ENCODE assay signal across 18 mouse cellular contexts in genomic region chr11:13885775-13886174, GRCm38 (mm10).
DNase-seq lines count a peak whose midpoint lies in the region; ATAC-seq lines count a peak whose summit lies in the region.
"Had no signal": no experiment of that assay in that cellular context is flagged by ENCODE, and none has a peak within 500 bp of the region (broad histone marks: within the 10 kb centered on the region; RNA-seq: fewer than 3 reads in every experiment).

No protein-coding gene starts in this region.

- 21% methylated on average over 3 of the region's 3 CpGs for WGBS in kidney, embryonic 15.5 days
- WGBS in neural tube, embryonic 15.5 days, result 26% methylated on average over 3 of the region's 3 CpGs

- no peak overlapping the region for H3K4me2 ChIP-seq in kidney, embryonic 15.5 days
- no peak overlapping the region for H3K4me2 ChIP-seq in neural tube, embryonic 15.5 days
- H3K4me2 ChIP-seq: embryonic facial prominence, embryonic 13.5 days; heart, embryonic 15.5 days; limb, embryonic 15.5 days; neural tube, embryonic 13.5 days had no signal

- H3K27me3 ChIP-seq in kidney, embryonic 15.5 days, result no peaks in the 10 kb centered on the region
- H3K27me3 ChIP-seq in neural tube, embryonic 15.5 days (replicated peaks), result no peaks in the 10 kb centered on the region
- H3K27me3 ChIP-seq: embryonic facial prominence, embryonic 13.5 days; heart, embryonic 15.5 days; limb, embryonic 15.5 days; neural tube, embryonic 13.5 days had no signal

- peak; percentile 73 for ATAC-seq in kidney, embryonic 15.5 days (replicated peaks; ENCODE audit: low FRiP score)
- no peak for ATAC-seq in neural tube, embryonic 15.5 days (ENCODE audit: low FRiP score)
- no peak for ATAC-seq in frontal cortex, adult (ENCODE audit: low TSS enrichment)

- H3K36me3 ChIP-seq in kidney, embryonic 15.5 days, result no peaks in the 10 kb centered on the region
- H3K36me3 ChIP-seq in neural tube, embryonic 15.5 days, result no peaks in the 10 kb centered on the region
- H3K36me3 ChIP-seq: embryonic facial prominence, embryonic 13.5 days; heart, embryonic 15.5 days; limb, embryonic 15.5 days; neural tube, embryonic 13.5 days had no signal

- H3K27ac ChIP-seq in kidney, embryonic 15.5 days, result no peak overlapping the region
- H3K27ac ChIP-seq in neural tube, embryonic 15.5 days (replicated peaks), result no peak overlapping the region
- H3K27ac ChIP-seq: embryonic facial prominence, embryonic 13.5 days; heart, embryonic 15.5 days; limb, embryonic 15.5 days; neural tube, embryonic 13.5 days; stomach, postnatal 0 days had no signal

- H3K4me1 ChIP-seq in kidney, embryonic 15.5 days, result no peaks in the 10 kb centered on the region
- H3K4me1 ChIP-seq in neural tube, embryonic 15.5 days, result no peaks in the 10 kb centered on the region
- H3K4me1 ChIP-seq: embryonic facial prominence, embryonic 13.5 days; heart, embryonic 15.5 days; limb, embryonic 15.5 days; neural tube, embryonic 13.5 days had no signal

- peak; percentile 25 for DNase-seq in embryo, embryonic 10 days (ENCODE audit: low spot score)
- DNase-seq in embryo, embryonic 9.5 days (ENCODE audit: extremely low spot score), result no peak
- no peak for DNase-seq in kidney, adult 18-20 months
- DNase-seq in neural tube, embryonic 10.5 days (ENCODE audit: extremely low spot score, low spot score), result peak; percentile 22
- no peak for DNase-seq in heart, adult 9 months (ENCODE audit: low spot score in 2 of 2)
- DNase-seq: cerebellum, adult 9-11 months; kidney, postnatal 25 days; layer of hippocampus, adult 9-11 months; lung, postnatal 14 days; thymus, postnatal 25 days had no signal

- no peaks in the 10 kb centered on the region for H3K9me3 ChIP-seq in kidney, embryonic 15.5 days (replicated peaks)
- H3K9me3 ChIP-seq in neural tube, embryonic 15.5 days (replicated peaks), result no peaks in the 10 kb centered on the region
- H3K9me3 ChIP-seq: embryonic facial prominence, embryonic 13.5 days; heart, embryonic 15.5 days; limb, embryonic 15.5 days; neural tube, embryonic 13.5 days had no signal

- H3K9ac ChIP-seq in kidney, embryonic 15.5 days, result no peak overlapping the region
- H3K9ac ChIP-seq in neural tube, embryonic 15.5 days (replicated peaks), result no peak overlapping the region
- H3K9ac ChIP-seq: embryonic facial prominence, embryonic 13.5 days; heart, embryonic 15.5 days; limb, embryonic 15.5 days; neural tube, embryonic 13.5 days had no signal

- H3K4me3 ChIP-seq in kidney, embryonic 15.5 days (replicated peaks), result no peak overlapping the region
- H3K4me3 ChIP-seq in neural tube, embryonic 15.5 days (replicated peaks), result no peak overlapping the region
- H3K4me3 ChIP-seq: embryonic facial prominence, embryonic 13.5 days; heart, embryonic 15.5 days; limb, embryonic 15.5 days; neural tube, embryonic 13.5 days had no signal

Comparison
In these comparisons a context has a peak if more than half of its experiments do, and no peak if none do; other contexts are left out.
1. DNase-seq: peak in embryo, embryonic 10 days (single experiment) and neural tube, embryonic 10.5 days (single experiment); none in embryo, embryonic 9.5 days (single experiment), kidney, adult 18-20 months (single experiment) and heart, adult 9 months (0 of 2).